In the genomic region with DNA sequence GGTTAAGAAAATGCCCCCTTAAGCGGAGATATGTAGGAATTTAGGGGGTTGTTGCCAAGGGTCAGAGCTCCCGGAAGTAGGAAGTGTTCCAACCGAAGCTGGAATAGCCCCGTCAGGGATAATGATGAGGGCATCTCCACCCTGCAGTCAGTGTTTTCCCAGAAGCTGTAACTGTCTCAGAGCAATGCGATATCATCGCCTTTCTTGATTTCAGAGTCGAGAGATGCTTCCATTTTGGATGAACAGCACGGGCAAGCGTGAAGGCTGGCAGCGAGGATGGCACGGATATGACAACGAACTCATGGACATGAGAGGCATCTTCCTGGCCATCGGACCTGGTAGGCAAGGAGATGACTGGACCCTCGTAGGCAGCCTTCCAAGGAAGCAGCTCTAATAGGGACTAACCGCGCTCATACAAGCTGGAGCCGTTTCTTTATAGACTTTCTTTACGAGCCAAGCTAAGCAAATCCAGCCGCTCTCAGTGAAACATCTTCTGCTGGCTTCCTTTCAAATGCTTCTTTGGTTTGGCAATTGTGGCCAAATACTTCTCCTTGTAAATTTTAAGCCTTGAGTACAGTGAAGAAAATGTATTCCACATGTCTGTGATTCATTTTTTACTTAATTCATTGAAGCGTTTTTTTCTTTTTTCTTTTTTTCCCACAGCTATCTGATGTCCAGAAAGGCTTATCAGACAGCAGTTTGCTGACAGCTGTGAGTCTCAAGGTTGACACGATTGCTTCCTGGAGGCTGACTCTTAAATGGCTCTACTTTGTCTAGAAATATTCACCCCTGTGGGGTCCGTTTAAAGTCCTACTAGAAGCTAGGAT, we compare ENCODE assay signal across 8 mouse cellular contexts.
DNase-seq lines count a peak whose midpoint lies in the region; ATAC-seq and TF ChIP-seq lines count a peak whose summit lies in the region.

No protein-coding gene starts in this region.

- H3K4me2 ChIP-seq in limb, embryonic 12.5 days, result peak overlapping the region; percentile 31

- H3K27ac ChIP-seq in embryonic fibroblast, embryonic 13.5 days (ENCODE audit: insufficient read depth, low read length), result peak overlapping the region; percentile 76
- H3K27ac ChIP-seq in limb, embryonic 12.5 days, result 0 out of 2 replicates have a peak overlapping the region, but pooled peaks have one; percentile 4
- no peak overlapping the region for H3K27ac ChIP-seq in cerebellum, adult 2 months (ENCODE audit: insufficient read depth, low read length)

- TF ChIP-seq POLR2A in embryonic fibroblast, embryonic 13.5 days (IDR thresholded peaks at IDR 0.05; ENCODE audit: low read depth, low read length), result 0 out of 2 replicates have a peak, but pooled peaks have one; percentile 14
- TF ChIP-seq POLR2A in cerebellum, adult 2 months (IDR thresholded peaks at IDR 0.05; ENCODE audit: borderline replicate concordance, insufficient read depth, low read length), result no peak

- DNase-seq in layer of hippocampus, adult 11-12 months (ENCODE audit: low spot score), result peak; percentile 8
- DNase-seq in layer of hippocampus, adult 9-11 months, result no peak
- peak; percentile 8 for DNase-seq in brain, embryonic 18.5 days (ENCODE audit: low read depth, low spot score)
- DNase-seq in liver, result no peak
- DNase-seq in cerebellum, adult 2 months, result no peak
- no peak for DNase-seq in cerebellum, postnatal 36 days

- H3K36me3 ChIP-seq in limb, embryonic 12.5 days, result no peaks in the 10 kb centered on the region

- TF ChIP-seq CTCF in embryonic fibroblast, embryonic 13.5 days (IDR thresholded peaks at IDR 0.05; ENCODE audit: borderline replicate concordance, insufficient read depth, low read length), result no peak
- no peak for TF ChIP-seq CTCF in cerebellum, adult 2 months (IDR thresholded peaks at IDR 0.05; ENCODE audit: borderline replicate concordance, insufficient read depth, low read depth, low read length)

- ATAC-seq in limb, embryonic 12.5 days (ENCODE audit: insufficient number of reproducible peaks, insufficient read depth, low FRiP score, low TSS enrichment, low read depth), result no peak

- peaks cover 13% of the 10 kb centered on the region for H3K4me1 ChIP-seq in embryonic fibroblast, embryonic 13.5 days (ENCODE audit: control insufficient read depth, insufficient read depth, low read length)
- peaks cover 26% of the 10 kb centered on the region for H3K4me1 ChIP-seq in limb, embryonic 12.5 days (replicated peaks)
- no peaks in the 10 kb centered on the region for H3K4me1 ChIP-seq in cerebellum, adult 2 months (ENCODE audit: control insufficient read depth, insufficient read depth, low read length)

- no peaks in the 10 kb centered on the region for H3K9me3 ChIP-seq in limb, embryonic 12.5 days

- no peaks in the 10 kb centered on the region for H3K27me3 ChIP-seq in limb, embryonic 12.5 days
- no peaks in the 10 kb centered on the region for H3K27me3 ChIP-seq in cerebellum, adult 2 months (ENCODE audit: control insufficient read depth, insufficient read depth, low read length)

- WGBS in limb, embryonic 12.5 days, result 54% methylated on average over 22 of the region's 22 CpGs
- 61% methylated on average over 22 of the region's 22 CpGs for WGBS in cerebellum, adult 2 months

- H3K9ac ChIP-seq in limb, embryonic 12.5 days (replicated peaks), result no peak overlapping the region

- H3K4me3 ChIP-seq in embryonic fibroblast, embryonic 13.5 days (ENCODE audit: insufficient read depth, low read length), result no peak overlapping the region
- H3K4me3 ChIP-seq in limb, embryonic 12.5 days (replicated peaks), result no peak overlapping the region
- H3K4me3 ChIP-seq in cerebellum, adult 2 months (replicated peaks; ENCODE audit: insufficient read depth, low read depth, low read length), result no peak overlapping the region

Comparison
In these comparisons a context has a peak if more than half of its experiments do, and no peak if none do; other contexts are left out.
1. DNase-seq: peak in layer of hippocampus, adult 11-12 months (single experiment) and brain, embryonic 18.5 days (single experiment); none in layer of hippocampus, adult 9-11 months (single experiment), liver (single experiment), cerebellum, adult 2 months (0 of 2) and cerebellum, postnatal 36 days (0 of 2).